Mouse (Mus musculus) gastrocnemius, postnatal 4 days (tissue): ENCODE data around the gene Edrf1. TPM values are rescaled to one million over a fixed set of nuclear protein-coding genes. Genes with fewer than 3 reads are reported as not detected.
"Not testable (repeated sequence)": the region's sequence is repeated elsewhere in the genome, so short reads cannot be mapped to it uniquely, and the experiment has no call there.

Source experiments
- DNase-seq, 2 experiments: peaks; one replicate each; pipeline ENCODE4 v3.0.0; 2021 to 2022; ENCODE audit warnings: low spot score in 2 of 2, mixed read lengths in 2 of 2
- total RNA-seq, 2 experiments: library from RNA; stranded (reverse); gene quantifications; 2 replicates each; pipeline ENCODE4 v1.2.3; 2021

Edrf1 gene
- total RNA-seq, 2 experiments from 2014 or later: 14.6 to 15.1 TPM

DNA sequence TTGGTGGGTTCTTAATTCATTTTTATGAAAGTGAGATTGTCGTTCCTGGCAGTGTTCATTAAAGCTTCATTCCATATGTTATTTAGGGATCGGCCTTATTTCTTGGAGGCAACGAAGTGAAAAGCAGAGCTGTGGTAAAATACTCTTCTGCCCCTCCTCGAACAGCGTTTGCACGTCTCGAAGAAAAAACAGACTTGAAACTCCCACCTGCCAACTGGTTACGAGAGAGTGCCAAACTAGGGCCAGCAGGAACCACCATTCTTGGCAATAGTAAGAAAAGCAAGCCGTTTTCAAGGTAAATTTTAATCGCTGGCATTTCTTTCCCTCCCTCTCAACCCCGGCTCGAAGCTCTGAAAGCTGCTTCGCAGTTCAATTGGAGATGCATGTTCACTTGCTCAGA is 1.5 kb downstream of the Edrf1 start:
- no peak for DNase-seq

- DNase-seq: no peak
These were observed 8.4 kb downstream of the Edrf1 start for GRCm38 (mm10) chr7:133645716-133646115.

GRCm38 (mm10) chr7:133662467-133662866 is 25.1 kb downstream of the Edrf1 start:
- DNase-seq: no peak

GRCm38 (mm10) chr7:133669071-133669470 is 31.7 kb downstream of the Edrf1 start:
- no peak for DNase-seq

- DNase-seq: no peak
These were observed 32.6 kb downstream of the Edrf1 start for GRCm38 (mm10) chr7:133669946-133670345.

- DNase-seq: no peak
These were observed 33.5 kb downstream of the Edrf1 start for GRCm38 (mm10) chr7:133670846-133671245.

- no peak for DNase-seq
These were observed 38.7 kb downstream of the Edrf1 start for GRCm38 (mm10) chr7:133676002-133676401.

GRCm38 (mm10) chr7:133678716-133679115 is 41.4 kb downstream of the Edrf1 start:
- DNase-seq: no peak

DNA sequence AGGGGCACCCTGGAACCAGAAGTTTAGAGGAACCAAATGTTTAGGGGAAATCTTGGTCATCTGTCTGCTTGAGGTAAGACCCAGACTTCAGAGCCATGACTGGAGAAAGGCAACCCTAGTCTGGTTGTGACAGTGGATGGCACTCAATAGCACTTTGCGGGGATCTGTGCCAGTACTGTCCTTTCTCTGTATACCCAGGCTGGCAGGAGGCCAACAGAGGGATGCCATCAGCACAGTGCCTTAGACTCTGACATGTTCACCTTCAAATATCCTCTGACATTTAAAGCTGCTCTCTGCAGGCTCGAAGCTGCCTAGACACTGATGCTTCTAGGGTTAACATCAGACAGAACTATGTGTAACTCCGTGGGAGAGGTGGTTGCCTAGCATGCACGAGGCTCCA is 42.1 kb downstream of the Edrf1 start:
- DNase-seq: no peak

- no peak for DNase-seq
These were observed 42.6 kb downstream of the Edrf1 start, which contains the start of gene Mmp21 for GRCm38 (mm10) chr7:133679961-133680360. Mmp21 (minus strand) TSS chr7:133680061.

DNA sequence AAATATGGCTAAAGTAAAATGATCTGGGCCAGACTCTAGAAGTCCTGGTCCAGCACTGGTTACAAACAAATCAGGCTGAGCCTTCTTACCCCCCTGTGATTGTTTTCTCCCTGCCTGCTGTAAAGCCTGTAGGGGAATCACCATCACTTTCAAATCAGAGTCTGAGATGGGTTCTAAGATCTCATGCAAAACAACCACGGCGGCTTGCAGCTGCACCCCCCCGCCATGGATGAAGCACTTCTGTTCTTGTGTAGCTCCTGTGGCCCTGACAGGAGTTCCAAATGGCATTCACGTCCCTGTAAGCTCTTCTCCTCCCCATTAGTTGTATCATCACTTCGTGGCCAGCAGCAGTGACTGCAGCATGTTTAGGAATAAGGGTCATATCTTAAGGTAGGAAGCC is 46.3 kb downstream of the Edrf1 start:
- no peak for DNase-seq

DNA sequence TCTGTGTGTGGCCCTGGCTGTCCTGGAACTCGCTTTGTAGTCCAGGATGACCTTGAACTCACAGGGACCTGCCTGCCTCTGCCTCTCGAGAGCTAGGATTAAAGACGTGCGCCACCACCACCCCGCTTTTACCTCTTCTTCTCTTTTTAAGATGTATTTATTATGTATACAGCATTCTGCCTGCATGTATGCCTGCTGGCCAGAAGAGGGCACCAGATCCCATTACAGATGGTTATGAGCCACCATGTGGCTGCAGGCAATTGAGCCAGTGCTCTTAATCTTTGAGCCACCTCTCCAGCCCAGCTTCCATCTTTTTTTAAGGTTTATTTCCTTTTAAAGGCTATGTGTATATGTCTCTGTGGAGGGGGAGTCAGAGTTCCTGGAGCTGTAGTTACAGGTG is 46.8 kb downstream of the Edrf1 start:
- DNase-seq: no peak

- DNase-seq: no peak
These were observed 47.4 kb downstream of the Edrf1 start for GRCm38 (mm10) chr7:133684701-133685100.

- DNase-seq: not testable (repeated sequence)
These were observed 48.3 kb downstream of the Edrf1 start for GRCm38 (mm10) chr7:133685644-133686043.

DNA sequence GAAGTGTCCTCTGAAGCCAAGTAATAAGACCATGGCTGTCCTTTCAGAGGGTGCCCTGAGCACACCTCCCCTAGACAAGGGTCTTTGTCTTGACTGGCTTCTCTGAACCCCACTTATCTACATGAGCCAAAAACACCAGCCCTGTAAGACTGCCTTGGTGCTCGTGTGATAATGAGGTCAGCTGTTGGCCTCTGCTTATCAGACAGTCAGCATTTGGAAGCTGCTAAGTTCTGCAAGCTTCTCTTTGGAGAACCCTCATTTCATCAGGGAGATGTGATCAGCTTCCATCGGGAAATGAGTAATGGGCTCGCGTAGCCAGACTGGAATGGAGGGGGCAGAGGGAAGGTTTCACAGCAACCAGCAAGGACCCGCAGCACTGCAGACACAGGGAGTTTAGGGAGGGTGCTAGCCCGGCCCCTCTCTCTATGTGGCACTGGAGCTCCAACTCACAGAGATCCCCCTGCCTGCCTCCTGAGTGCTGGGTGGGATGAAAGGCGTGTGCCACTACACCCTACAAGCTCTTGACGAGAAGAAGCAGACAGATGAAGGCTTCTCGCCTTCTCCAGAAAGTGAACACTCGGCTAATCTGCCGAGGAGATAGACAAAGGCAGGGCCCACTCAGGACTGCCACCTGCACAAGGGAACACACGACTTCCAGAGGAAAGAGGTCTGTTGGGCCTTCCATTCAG is 60.8 kb downstream of the Edrf1 start:
- no peak for DNase-seq

GRCm38 (mm10) chr7:133699885-133700284 is 62.5 kb downstream of the Edrf1 start:
- no peak for DNase-seq

DNA sequence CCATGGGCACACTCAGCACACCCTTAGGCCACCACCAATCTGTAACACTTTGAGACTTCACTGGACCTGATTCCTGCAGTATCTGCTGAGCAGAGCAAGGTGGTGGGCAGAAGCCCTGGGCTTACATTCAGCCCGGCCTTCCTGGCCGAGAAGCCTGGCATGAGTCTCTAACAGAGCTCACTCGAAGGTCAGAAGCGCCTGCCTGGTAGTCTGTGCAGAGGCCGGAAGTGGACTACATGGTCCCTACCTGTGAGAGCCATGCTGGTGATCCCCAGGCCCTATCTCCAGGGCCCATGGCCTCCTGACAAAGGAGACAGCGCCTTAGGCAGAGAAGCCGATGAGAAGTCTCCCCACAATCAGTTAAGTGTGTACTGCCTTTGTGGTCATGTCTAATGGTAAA is 64.0 kb downstream of the Edrf1 start:
- no peak for DNase-seq

DNA sequence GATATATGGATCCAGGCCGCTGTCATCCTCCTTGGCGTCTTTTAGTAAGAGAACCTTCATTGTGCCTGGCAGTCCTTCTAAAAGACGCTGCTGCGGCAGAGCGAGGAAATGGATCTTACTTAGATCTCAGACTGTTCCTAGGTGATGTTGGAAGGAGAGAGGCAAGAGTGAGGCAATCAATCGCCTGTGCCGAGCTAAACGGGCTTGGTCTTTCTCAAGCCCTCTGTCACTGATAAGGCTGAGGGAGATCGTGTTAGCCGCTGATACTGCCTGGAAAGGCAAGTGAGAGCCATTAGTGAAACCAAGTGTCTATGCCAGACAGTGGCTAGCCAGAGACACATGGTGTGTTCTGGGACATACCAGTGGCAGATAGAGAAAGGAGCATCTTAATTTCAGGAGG is 65.0 kb downstream of the Edrf1 start:
- DNase-seq: no peak

- DNase-seq: no peak
These were observed 66.6 kb downstream of the Edrf1 start for GRCm38 (mm10) chr7:133703906-133704305.

DNA sequence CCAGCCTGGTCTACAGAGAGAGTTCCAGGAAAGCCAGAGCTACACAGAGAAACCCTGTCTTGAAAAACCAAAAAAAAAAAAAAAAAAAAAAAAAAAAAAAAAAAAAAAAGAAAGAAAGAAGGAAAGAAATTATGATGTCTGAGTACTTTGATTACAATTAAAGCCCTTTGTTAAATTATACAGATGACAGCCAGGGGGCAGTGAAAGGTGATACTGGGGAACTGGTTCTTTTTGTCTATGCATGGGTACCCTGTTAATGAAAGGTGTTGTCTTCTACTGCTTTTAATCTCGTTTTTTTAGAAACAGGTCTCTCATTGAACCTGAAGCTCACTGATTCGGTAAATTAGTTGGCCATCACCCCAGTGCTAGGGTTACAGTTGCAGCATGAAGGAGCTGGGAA is 70.0 kb downstream of the Edrf1 start:
- DNase-seq: no peak

GRCm38 (mm10) chr7:133715387-133715786 is 78.0 kb downstream of the Edrf1 start:
- no peak for DNase-seq

- no peak for DNase-seq
These were observed 81.2 kb downstream of the Edrf1 start for GRCm38 (mm10) chr7:133718580-133718979.

DNA sequence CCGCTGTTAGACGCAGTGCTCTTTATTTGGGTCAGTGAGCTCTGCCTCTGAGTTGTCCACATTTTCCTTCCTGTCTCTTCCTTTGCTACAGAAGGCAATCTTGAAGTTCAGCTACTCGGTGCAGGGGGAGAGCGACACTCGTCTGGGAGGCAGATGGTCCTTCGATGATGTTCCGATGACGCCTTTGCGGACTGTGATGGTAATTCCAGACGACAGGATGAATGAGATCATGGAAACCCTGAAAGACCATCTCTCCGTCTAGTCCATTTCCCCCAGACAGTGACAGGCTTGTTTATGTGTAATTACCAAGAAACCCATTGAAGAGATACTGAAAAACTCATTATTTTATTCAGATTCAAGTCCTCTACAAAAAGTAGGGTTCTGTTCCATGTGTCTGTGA is 83.3 kb downstream of the Edrf1 start:
- no peak for DNase-seq
